Mouse (Mus musculus) CH12.LX (cell line): ENCODE measurements at regions not wholly inside any gene's neighbourhood (a gene's known extent, or its start where the extent isn't known, plus 50 kb on each side); places are given as distances from the start of the nearest gene placed in this dataset.

Source experiments
- DNase-seq: peaks from one replicate; pipeline ENCODE4 v3.0.0-alpha.2; 2013; ENCODE audit errors: extremely low read depth
- H3K27ac ChIP-seq: 2 replicates; pipeline ENCODE4 v1.5.1; 2012; ENCODE audit warnings: low read depth, mild to moderate bottlenecking, control low read depth, moderate library complexity; ENCODE audit not compliant: insufficient read depth
- H3K27me3 ChIP-seq: replicated peaks from 2 replicates; pipeline ENCODE3; 2012; ENCODE audit warnings: inconsistent platforms
- H3K36me3 ChIP-seq, 2 experiments: replicated peaks in 1 of 2; 2 replicates each; pipeline versions ENCODE3 to v1.6.1; 2012; ENCODE audit warnings: inconsistent platforms in 1 of 2, low read length in 1 of 2, mild to moderate bottlenecking in 1 of 2, mixed read lengths in 1 of 2, moderate library complexity in 1 of 2; ENCODE audit not compliant: control insufficient read depth in 1 of 2, insufficient read depth in 1 of 2
- H3K4me1 ChIP-seq, 2 experiments: 2 replicates each; pipeline ENCODE4 v1.6.1; 2012; ENCODE audit warnings: inconsistent platforms in 1 of 2, moderate library complexity in 1 of 2; ENCODE audit not compliant: insufficient read depth in 2 of 2, control insufficient read depth in 1 of 2
- H3K4me2 ChIP-seq: 2 replicates; pipeline ENCODE4 v1.6.1; 2012; ENCODE audit warnings: low read depth, mild to moderate bottlenecking, control low read depth; ENCODE audit not compliant: poor library complexity, insufficient read depth, severe bottlenecking
- H3K4me3 ChIP-seq, 3 experiments: fragments of 150-350 bp in 1 of 3; sonication (generic) in 1 of 3; replicated peaks in 1 of 3; 2 replicates each; pipeline versions ENCODE3 to v1.5.1; 2011 to 2012; ENCODE audit warnings: low read depth in 2 of 3, low read length in 2 of 3, mild to moderate bottlenecking in 2 of 3, moderate library complexity in 2 of 3, control low read depth in 1 of 3, improper control_type of control experiment in 1 of 3, inconsistent platforms in 1 of 3, mixed read lengths in 1 of 3; ENCODE audit not compliant: poor library complexity in 1 of 3
- H3K79me2 ChIP-seq: replicated peaks from 2 replicates; pipeline ENCODE4 v1.6.1; 2012; ENCODE audit warnings: mild to moderate bottlenecking, moderate library complexity; ENCODE audit not compliant: control insufficient read depth, poor library complexity, insufficient read depth, severe bottlenecking; ENCODE audit errors: extremely low read depth
- H3K9ac ChIP-seq: 2 replicates; pipeline ENCODE4 v1.6.1; 2012; ENCODE audit warnings: low read depth, mild to moderate bottlenecking, control low read depth, moderate library complexity; ENCODE audit not compliant: insufficient read depth
- H3K9me3 ChIP-seq: replicated peaks from 2 replicates; pipeline ENCODE3; 2012; ENCODE audit warnings: low read length, inconsistent platforms, mixed read lengths
- CTCF ChIP-seq, 2 experiments: IDR thresholded peaks in 1 of 2; conservative IDR thresholded peaks in 1 of 2; 2 replicates each; pipeline ENCODE4 v1.5.1; 2011 to 2012; ENCODE audit warnings: low read depth in 2 of 2, low read length in 2 of 2, improper control_type of control experiment in 1 of 2, inconsistent platforms in 1 of 2, mild to moderate bottlenecking in 1 of 2, moderate library complexity in 1 of 2
- ELF1 ChIP-seq: IDR thresholded peaks from 2 replicates; pipeline ENCODE4 v1.6.1; 2014; ENCODE audit warnings: low read depth, mild to moderate bottlenecking, inconsistent platforms, low read length, improper control_type of control experiment
- KAT2A ChIP-seq: IDR thresholded peaks from 2 replicates; pipeline ENCODE4 v1.6.1; 2012; ENCODE audit warnings: low read length, improper control_type of control experiment, inconsistent platforms; ENCODE audit not compliant: insufficient replicate concordance
- MAFK ChIP-seq: IDR thresholded peaks from 2 replicates; pipeline ENCODE4 v1.6.1; 2011; ENCODE audit warnings: low read length, improper control_type of control experiment; ENCODE audit not compliant: insufficient replicate concordance
- MXI1 ChIP-seq: IDR thresholded peaks from 2 replicates; pipeline ENCODE4 v1.6.1; 2011; ENCODE audit warnings: mild to moderate bottlenecking, low read depth, low read length, improper control_type of control experiment
- RAD21 ChIP-seq: IDR thresholded peaks from 2 replicates; pipeline ENCODE4 v1.6.1; 2011; ENCODE audit warnings: low read depth, mild to moderate bottlenecking, low read length, improper control_type of control experiment, moderate library complexity
- ZKSCAN1 ChIP-seq: IDR thresholded peaks from 2 replicates; pipeline ENCODE4 v1.6.1; 2012; ENCODE audit warnings: low read depth, inconsistent platforms, low read length, improper control_type of control experiment, borderline replicate concordance
- dilution Hi-C: fragments of 300-500 bp; cut with MboI; formaldehyde crosslinking; loops from 2 replicates; pipeline ENCODE4 v1.14.3; 2020; ENCODE audit warnings: low sequenced_read_pairs; ENCODE audit not compliant: extremely low pct_unique_long_range_greater_than_20kb, extremely low pct_ligation_motif_present
- in situ Hi-C: fragments of 300-500 bp; cut with MboI; formaldehyde crosslinking; loops from 3 replicates; pipeline ENCODE4 v1.14.3; 2019; ENCODE audit warnings: low sequenced_read_pairs, low pct_ligation_motif_present, low pct_unique_long_range_greater_than_20kb, mixed read lengths

DNA sequence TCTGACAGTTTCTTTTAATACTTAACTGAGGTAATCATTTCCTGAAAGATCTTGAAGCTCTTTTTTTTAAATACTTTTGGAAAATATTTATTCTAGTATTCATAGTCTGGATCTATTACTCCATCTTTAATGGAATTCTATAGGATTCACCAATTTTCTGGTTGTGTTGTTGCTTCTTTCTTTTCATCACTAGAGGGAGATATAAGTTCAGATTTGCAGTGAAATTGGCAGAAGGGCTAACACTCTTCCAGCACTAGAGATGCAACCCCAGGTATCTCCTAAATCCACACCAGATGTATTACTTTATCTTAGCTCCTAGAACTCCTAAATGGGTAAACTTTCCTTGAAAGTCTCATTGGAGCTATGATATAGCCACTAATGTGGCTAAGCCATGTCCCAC, 99.4 kb upstream of the Vgll3 start:
- no peak overlapping the region for H3K4me3 ChIP-seq
- no peaks in the 10 kb centered on the region for H3K79me2 ChIP-seq
- no peak for DNase-seq
- H3K36me3 ChIP-seq: no peaks in the 10 kb centered on the region
- H3K9me3 ChIP-seq: no peaks in the 10 kb centered on the region
- in situ Hi-C loops (no loop called here), dilution Hi-C loops (no loop called here)
- no peaks in the 10 kb centered on the region for H3K4me1 ChIP-seq
- H3K27me3 ChIP-seq: no peaks in the 10 kb centered on the region
- no peak overlapping the region for H3K4me2 ChIP-seq
- TF ChIP-seq CTCF (conservative IDR thresholded peaks at IDR 0.05 in 1 of 2, IDR thresholded peaks at IDR 0.05 in 1 of 2; ENCODE audit: low read depth in 2 of 2, low read length in 2 of 2): peak in 1 of 2 experiments; percentile 32; a peak in 1 of 4 replicates
- no peak for TF ChIP-seq MXI1
- peak; percentile 44 for TF ChIP-seq RAD21
- no peak overlapping the region for H3K27ac ChIP-seq
- no peak overlapping the region for H3K9ac ChIP-seq

DNA sequence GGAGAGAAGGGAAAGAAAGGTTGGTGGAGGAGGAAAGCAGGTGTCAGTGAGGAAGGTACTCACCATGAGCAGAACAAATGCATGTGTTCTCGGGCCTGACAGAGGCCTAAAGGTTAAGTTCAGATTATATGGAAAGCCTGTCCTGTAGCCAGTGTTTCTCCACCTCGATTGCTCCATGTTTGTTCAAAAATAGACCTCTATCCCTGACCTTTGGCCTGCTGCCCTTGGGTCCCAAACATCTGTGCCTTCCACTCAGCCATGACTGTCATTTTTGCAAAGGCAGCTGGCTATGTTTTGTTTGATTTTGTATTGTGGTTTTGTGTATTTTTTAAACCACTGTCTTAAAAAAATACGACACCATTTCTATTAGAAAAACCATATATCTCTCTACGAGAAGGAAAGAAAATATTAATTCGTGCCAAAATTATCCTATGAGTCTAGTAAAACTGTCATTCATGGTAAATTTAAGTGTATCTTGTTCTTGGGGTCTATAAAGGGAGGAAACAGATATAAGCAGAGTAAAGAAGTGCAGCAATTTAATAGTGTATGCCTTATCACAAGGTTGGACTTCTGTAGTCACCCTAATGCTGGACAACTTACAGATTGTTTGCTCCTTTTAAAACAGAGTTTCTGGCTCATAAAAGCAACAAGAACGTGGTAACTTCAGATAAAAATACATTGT, 96.1 kb upstream of the Vgll3 start:
- in situ Hi-C loops: no loop called here
- dilution Hi-C loops: no loop called here

DNA sequence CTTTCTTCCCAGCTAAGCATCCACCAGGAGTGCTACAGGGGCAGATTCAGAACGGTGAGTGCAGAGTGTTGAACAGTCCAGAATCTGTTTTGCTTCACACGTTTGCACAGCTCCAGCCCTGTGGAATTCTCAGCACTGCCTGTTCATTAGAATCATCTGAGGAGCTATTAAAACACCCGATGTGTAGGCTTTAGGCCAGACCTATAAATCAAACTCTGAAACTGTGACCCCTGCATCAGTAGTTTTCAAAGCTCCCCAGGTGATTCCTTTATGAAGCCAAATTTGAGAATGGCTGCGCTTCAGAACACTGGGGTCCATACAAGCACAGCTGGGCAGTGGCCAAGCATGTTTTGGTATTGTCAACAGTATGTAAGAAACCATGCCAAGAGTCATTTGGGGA, 94.1 kb upstream of the Vgll3 start:
- DNase-seq: no peak
- TF ChIP-seq ZKSCAN1: no peak
- H3K4me3 ChIP-seq: no peak overlapping the region
- H3K36me3 ChIP-seq: no peaks in the 10 kb centered on the region
- no peak overlapping the region for H3K9ac ChIP-seq
- no peak overlapping the region for H3K4me2 ChIP-seq
- in situ Hi-C loops (no loop called here), dilution Hi-C loops (no loop called here)
- H3K27me3 ChIP-seq: no peaks in the 10 kb centered on the region
- H3K79me2 ChIP-seq: no peaks in the 10 kb centered on the region
- no peak overlapping the region for H3K27ac ChIP-seq
- H3K4me1 ChIP-seq: no peaks in the 10 kb centered on the region
- H3K9me3 ChIP-seq: no peaks in the 10 kb centered on the region

More for the DNA sequence above, 96.1 kb upstream of the Vgll3 start:
- no peak for DNase-seq
- H3K27me3 ChIP-seq: no peaks in the 10 kb centered on the region
- no peak overlapping the region for H3K4me2 ChIP-seq
- H3K9me3 ChIP-seq: no peaks in the 10 kb centered on the region
- H3K9ac ChIP-seq: no peak overlapping the region
- H3K36me3 ChIP-seq: no peaks in the 10 kb centered on the region
- no peaks in the 10 kb centered on the region for H3K4me1 ChIP-seq
- no peak for TF ChIP-seq KAT2A
- no peak for TF ChIP-seq MAFK
- no peak for TF ChIP-seq ELF1
- H3K4me3 ChIP-seq: no peak overlapping the region
- no peaks in the 10 kb centered on the region for H3K79me2 ChIP-seq
- H3K27ac ChIP-seq: no peak overlapping the region
